Mouse (Mus musculus): ENCODE data around the gene Setd7. TPM values are rescaled to one million over a fixed set of nuclear protein-coding genes. Genes with fewer than 3 reads are reported as not detected.

Setd7 gene
- polyA plus RNA-seq, 1 experiment from 2014 or later, result 2.1 TPM

DNA sequence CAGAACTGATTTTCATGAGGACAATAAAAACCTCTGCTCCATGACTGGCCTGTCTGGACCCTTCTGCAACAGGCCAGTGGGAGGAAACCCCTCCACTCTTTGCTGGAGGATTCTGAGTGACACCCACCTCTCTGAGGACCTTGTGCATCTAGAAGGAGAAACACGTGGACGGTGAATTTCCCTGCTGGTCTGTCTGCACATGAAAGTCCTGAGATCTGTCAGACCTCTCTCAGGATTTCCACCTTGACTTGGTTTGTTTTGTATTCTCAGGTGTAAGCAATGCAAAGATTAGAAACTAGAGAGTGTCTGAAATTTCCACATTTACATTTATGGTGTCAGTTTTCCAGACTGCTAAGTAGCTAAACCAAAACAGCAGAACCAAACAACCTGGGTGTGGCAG lies 8.5 kb downstream of the Setd7 start:
- no peak overlapping the region for H3K9ac ChIP-seq (replicated peaks; ENCODE audit: low read depth)
- no peaks in the 10 kb centered on the region for H3K27me3 ChIP-seq (replicated peaks; ENCODE audit: insufficient read depth, low read length)
- WGBS, result 82% methylated on average over 2 of the region's 2 CpGs
- no peak overlapping the region for H3K4me2 ChIP-seq (replicated peaks; ENCODE audit: low read depth, low read length)
- no peak for TF ChIP-seq EP300 (IDR thresholded peaks at IDR 0.05)
- TF ChIP-seq CTCF (IDR thresholded peaks at IDR 0.05), result no peak
- no peaks in the 10 kb centered on the region; the same call in 1 of the 2 replicates for H3K4me1 ChIP-seq (ENCODE audit: insufficient read depth, low read depth, low read length)
- no peak overlapping the region for H3K4me3 ChIP-seq (ENCODE audit: low read depth, low read length)
- DNase-seq (ENCODE audit: low spot score) (no peak), ATAC-seq (no peak)
- no peaks in the 10 kb centered on the region for H3K9me3 ChIP-seq (ENCODE audit: low read length)
- H3K27ac ChIP-seq (ENCODE audit: low read length), result no peak overlapping the region
- H3K36me3 ChIP-seq (ENCODE audit: insufficient read depth, low read length), result no peaks in the 10 kb centered on the region

DNA sequence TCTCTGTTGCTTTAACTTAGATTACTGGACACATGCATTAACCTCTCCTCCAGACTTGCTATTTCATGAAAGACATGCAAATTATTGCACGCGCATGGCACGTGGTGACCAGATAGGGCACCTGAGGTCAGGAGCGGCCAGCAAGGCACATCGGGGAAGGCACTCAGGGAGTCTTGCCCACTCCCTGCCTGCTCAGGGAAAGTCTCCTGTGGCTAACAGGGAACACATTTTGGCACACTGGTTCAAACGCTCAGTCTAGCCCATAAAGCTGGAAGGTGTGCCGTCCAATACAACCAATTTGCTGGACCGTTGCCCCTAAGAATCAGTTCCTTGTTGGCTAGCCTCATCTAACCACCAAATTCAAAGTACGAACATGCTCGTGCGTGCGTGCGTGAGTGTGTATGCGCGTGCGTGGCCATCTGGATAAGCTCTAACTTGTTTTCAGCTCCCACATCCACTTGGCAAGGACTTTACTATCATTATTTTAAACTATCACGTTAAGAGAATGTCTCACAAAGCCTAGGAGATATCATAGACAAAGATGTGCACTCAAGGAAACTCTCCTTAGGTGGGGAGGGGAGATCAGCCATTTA lies 11.6 kb downstream of the Setd7 start:
- DNase-seq (ENCODE audit: low spot score) (no peak), ATAC-seq (no peak)
- Histone ChIP-seq H3K9me3 (ENCODE audit: low read length) (no peaks in the 10 kb centered on the region), H3K4me3 (ENCODE audit: low read depth, low read length) (no peak overlapping the region), H3K27ac (ENCODE audit: low read length) (no peak overlapping the region), H3K4me2 (replicated peaks; ENCODE audit: low read depth, low read length) (no peak overlapping the region), H3K4me1 (ENCODE audit: insufficient read depth, low read depth, low read length) (no peaks in the 10 kb centered on the region; the same call in 1 of the 2 replicates), H3K27me3 (replicated peaks; ENCODE audit: insufficient read depth, low read length) (no peaks in the 10 kb centered on the region), H3K36me3 (ENCODE audit: insufficient read depth, low read length) (no peaks in the 10 kb centered on the region), H3K9ac (replicated peaks; ENCODE audit: low read depth) (no peak overlapping the region)
- 87% methylated on average over 17 of the region's 17 CpGs for WGBS
- TF ChIP-seq EP300 (IDR thresholded peaks at IDR 0.05), result no peak
- no peak for TF ChIP-seq CTCF (IDR thresholded peaks at IDR 0.05)

DNA sequence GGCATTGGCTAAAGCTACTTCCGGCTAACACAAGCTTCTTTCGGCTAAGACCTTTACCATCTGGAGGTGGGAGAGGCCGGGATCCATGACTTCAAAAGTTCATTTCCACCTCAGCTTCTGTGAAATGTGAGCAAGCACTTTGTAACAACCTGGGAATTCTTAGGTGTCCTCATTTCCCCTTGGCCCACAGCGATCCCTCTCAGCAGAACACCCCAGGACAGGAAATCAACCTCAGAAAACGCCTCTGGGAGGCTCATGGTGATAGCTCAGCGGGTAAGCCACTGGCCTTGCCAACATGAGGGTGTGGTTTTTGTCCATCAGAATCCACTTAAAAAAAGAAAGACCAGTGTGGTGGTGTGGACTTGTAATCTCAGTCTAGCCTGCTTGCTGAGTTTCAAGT lies 13.1 kb downstream of the Setd7 start:
- Histone ChIP-seq H3K27ac (ENCODE audit: low read length) (no peak overlapping the region), H3K27me3 (replicated peaks; ENCODE audit: insufficient read depth, low read length) (no peaks in the 10 kb centered on the region), H3K9ac (replicated peaks; ENCODE audit: low read depth) (no peak overlapping the region), H3K4me2 (replicated peaks; ENCODE audit: low read depth, low read length) (no peak overlapping the region), H3K36me3 (ENCODE audit: insufficient read depth, low read length) (no peaks in the 10 kb centered on the region), H3K4me3 (ENCODE audit: low read depth, low read length) (no peak overlapping the region), H3K4me1 (ENCODE audit: insufficient read depth, low read depth, low read length) (no peaks in the 10 kb centered on the region; the same call in 1 of the 2 replicates), H3K9me3 (ENCODE audit: low read length) (no peaks in the 10 kb centered on the region)
- ATAC-seq, result no peak
- no peak for DNase-seq (ENCODE audit: low spot score)
- TF ChIP-seq CTCF (IDR thresholded peaks at IDR 0.05) (no peak), EP300 (IDR thresholded peaks at IDR 0.05) (no peak)
- 76% methylated on average over 6 of the region's 6 CpGs for WGBS

DNA sequence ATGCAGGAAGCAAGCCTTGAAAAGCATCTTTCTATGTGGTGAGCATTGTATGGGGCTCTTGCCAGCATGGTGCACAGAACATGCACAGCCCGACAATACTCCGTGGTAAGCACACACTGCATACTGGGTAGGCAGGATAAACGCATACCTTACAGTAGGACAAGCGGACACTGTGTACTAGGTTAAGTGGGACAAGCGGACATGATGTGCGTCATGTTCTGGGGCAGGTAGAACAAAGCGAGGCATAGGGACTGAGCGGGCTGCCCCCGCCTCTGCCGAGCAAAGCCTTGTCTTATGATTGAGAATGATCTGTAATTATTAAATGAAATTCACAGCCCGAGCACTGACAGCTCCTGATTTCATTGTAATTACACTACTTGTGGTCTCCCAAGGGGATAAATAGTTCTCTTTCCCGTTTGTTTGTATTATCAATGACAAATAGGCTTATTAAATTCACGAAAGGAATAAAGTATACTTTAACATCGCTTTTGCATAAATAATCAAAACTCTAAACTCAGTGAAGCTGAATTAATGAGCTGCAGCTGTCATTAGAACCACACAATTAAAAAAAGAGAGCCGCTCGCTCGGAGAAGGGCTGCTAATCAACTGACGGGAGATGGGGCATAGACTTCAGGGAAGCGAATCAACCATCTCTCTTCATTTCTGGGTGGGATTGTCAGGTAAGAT lies 16.1 kb downstream of the Setd7 start:
- no peak overlapping the region for H3K4me2 ChIP-seq (replicated peaks; ENCODE audit: low read depth, low read length)
- H3K9me3 ChIP-seq (ENCODE audit: low read length), result no peaks in the 10 kb centered on the region
- H3K4me1 ChIP-seq (ENCODE audit: insufficient read depth, low read depth, low read length), result no peaks in the 10 kb centered on the region
- no peak overlapping the region for H3K9ac ChIP-seq (replicated peaks; ENCODE audit: low read depth)
- peaks cover 8% of the 10 kb centered on the region; the same call in 1 of the 2 replicates for H3K36me3 ChIP-seq (ENCODE audit: insufficient read depth, low read length)
- H3K4me3 ChIP-seq (ENCODE audit: low read depth, low read length), result no peak overlapping the region
- no peak overlapping the region for H3K27ac ChIP-seq (ENCODE audit: low read length)
- TF ChIP-seq CTCF (IDR thresholded peaks at IDR 0.05) (no peak), EP300 (IDR thresholded peaks at IDR 0.05) (no peak)
- H3K27me3 ChIP-seq (replicated peaks; ENCODE audit: insufficient read depth, low read length), result no peaks in the 10 kb centered on the region
- WGBS, result 82% methylated on average over 19 of the region's 19 CpGs
- ATAC-seq, result no peak
- DNase-seq (ENCODE audit: low spot score), result no peak

DNA sequence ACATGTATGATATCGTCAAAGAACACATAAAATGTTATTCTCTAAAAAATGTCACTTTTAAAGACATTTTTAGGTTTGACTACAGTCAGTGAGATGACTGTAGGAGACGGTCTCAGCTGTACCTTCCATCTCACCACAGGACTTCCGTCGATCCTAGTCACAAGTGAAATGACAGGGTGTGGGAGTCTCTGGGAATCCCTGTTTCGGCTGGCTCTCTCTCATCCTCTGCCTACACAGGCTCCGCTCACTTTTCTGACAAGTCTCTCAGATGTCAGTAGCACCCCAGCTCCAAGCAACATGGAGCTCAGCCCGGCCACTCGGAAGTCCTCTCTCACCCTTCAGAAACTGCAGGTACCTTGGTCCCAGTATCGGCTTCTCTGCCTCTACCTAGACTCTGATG lies 20.0 kb downstream of the Setd7 start:
- H3K36me3 ChIP-seq (ENCODE audit: insufficient read depth, low read length), result peaks cover 22% of the 10 kb centered on the region
- no peaks in the 10 kb centered on the region for H3K27me3 ChIP-seq (replicated peaks; ENCODE audit: insufficient read depth, low read length)
- H3K4me1 ChIP-seq (ENCODE audit: insufficient read depth, low read depth, low read length), result no peaks in the 10 kb centered on the region
- no peak overlapping the region for H3K27ac ChIP-seq (ENCODE audit: low read length)
- no peak overlapping the region for H3K4me3 ChIP-seq (ENCODE audit: low read depth, low read length)
- H3K9ac ChIP-seq (replicated peaks; ENCODE audit: low read depth), result no peak overlapping the region
- DNase-seq (ENCODE audit: low spot score) (no peak), ATAC-seq (no peak)
- TF ChIP-seq CTCF (IDR thresholded peaks at IDR 0.05) (no peak), EP300 (IDR thresholded peaks at IDR 0.05) (no peak)
- H3K4me2 ChIP-seq (replicated peaks; ENCODE audit: low read depth, low read length), result no peak overlapping the region
- WGBS, result 95% methylated on average over 9 of the region's 9 CpGs
- no peaks in the 10 kb centered on the region for H3K9me3 ChIP-seq (ENCODE audit: low read length)

DNA sequence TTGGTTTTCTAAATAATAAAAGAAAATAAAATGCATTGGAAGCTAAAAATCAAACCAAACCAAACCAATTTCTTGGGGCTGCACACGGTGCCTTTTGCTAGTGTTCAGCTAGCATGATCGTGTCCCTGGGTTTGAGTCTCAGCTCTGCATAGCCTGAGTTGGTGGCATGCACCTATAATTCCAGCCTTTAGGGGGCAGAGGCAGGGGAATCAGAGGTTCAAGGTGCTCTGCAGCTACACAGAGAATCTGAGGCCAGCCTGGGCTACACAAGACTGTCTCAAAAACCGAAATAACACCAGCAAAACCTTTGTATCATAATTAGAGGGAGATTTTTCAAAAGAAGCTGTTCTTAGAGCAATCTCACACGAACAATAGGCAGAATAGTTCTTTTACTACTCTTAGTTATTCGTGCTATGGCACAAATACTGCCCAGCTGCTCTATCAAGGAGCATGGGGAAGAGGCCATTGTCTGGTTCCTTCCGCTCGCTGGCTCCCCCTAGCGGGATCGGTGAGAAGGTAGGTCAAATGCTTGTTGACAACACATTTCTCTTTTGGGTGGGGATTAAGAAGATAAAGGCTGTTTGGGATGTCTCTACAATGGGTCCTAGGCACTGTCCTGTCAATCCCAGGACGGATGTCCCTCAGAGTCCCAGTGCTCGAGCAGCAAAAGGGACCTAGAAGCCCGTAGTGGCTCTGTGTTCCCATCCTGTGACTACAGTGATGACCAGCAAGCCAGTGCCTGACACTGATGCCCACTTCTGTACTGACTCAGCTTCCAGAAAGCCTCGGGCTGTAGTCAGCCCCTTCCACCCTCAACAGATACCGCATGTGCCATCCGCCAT lies 20.9 kb downstream of the Setd7 start:
- Histone ChIP-seq H3K9ac (replicated peaks; ENCODE audit: low read depth) (no peak overlapping the region), H3K36me3 (ENCODE audit: insufficient read depth, low read length) (peaks cover 27% of the 10 kb centered on the region), H3K27ac (ENCODE audit: low read length) (no peak overlapping the region), H3K4me1 (ENCODE audit: insufficient read depth, low read depth, low read length) (no peaks in the 10 kb centered on the region), H3K27me3 (replicated peaks; ENCODE audit: insufficient read depth, low read length) (no peaks in the 10 kb centered on the region), H3K4me3 (ENCODE audit: low read depth, low read length) (no peak overlapping the region), H3K4me2 (replicated peaks; ENCODE audit: low read depth, low read length) (no peak overlapping the region), H3K9me3 (ENCODE audit: low read length) (no peaks in the 10 kb centered on the region)
- ATAC-seq, result peak; percentile 55; the same call in 1 of the 2 replicates
- DNase-seq (ENCODE audit: low spot score), result peak; percentile 84
- WGBS, result 59% methylated on average over 15 of the region's 15 CpGs
- peak; percentile 85 for TF ChIP-seq CTCF (IDR thresholded peaks at IDR 0.05)
- no peak for TF ChIP-seq EP300 (IDR thresholded peaks at IDR 0.05)

Data from lung, postnatal 0 days (tissue).